Mouse (Mus musculus) G1E-ER4 (cell line): ENCODE measurements around the gene Zfp652. TPM values are rescaled to one million over a fixed set of nuclear protein-coding genes. Genes with fewer than 3 reads are reported as not detected.

ENCODE experiments used
- GATA1 ChIP-seq: IDR thresholded peaks from one replicate; pipeline ENCODE4 v1.8.0; 2012; ENCODE audit warnings: low read length, inconsistent platforms
- polyA plus RNA-seq: library from polyadenylated mRNA; stranded (reverse); fragments of >175 nt; gene quantifications from 2 replicates; pipeline ENCODE4 v1.2.3, GENCODE M21; 2012

Zfp652 gene
- polyA plus RNA-seq, 1 experiment = 140 TPM

DNA sequence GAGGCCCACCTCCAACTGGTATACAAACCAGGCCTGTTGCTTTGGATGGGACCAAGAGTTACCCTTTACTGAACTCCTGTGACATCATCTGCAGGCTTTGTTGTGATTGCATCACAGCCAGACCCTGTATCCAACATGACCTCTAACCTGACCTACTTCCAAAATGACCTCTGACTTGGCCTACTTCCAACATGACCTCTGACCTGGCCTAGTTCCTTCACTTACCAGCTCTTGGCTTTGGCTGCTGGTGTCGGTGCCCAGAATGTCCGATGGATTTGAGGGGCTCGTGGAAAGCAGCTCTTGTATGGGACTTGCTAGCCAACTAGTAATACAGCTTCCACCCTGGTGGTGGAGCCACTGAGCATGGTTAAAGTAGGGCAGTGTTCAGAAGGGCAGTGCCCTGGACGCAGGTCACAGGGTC is 66.4 kb downstream of the Zfp652 start:
- no peak for TF ChIP-seq GATA1

DNA sequence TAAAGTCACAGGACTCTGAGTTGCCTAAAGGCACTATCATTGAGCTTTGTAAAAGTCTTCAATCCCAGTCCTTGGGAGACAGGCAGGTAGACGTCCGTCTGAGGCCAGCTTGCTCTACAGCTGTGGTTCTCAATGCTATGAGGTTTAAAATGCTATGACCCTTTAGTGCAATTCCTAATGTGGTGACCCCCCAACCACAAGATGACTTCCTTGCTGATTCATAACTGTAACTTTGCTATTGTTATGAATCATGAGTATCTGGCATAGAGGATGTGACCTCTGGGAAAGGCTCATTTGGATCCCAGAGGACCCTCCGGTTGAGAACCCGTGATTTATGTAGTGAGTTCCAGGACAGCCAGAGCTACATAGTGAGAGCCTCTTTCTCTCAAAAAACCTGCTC is 66.9 kb downstream of the Zfp652 start:
- TF ChIP-seq GATA1 = no peak

DNA sequence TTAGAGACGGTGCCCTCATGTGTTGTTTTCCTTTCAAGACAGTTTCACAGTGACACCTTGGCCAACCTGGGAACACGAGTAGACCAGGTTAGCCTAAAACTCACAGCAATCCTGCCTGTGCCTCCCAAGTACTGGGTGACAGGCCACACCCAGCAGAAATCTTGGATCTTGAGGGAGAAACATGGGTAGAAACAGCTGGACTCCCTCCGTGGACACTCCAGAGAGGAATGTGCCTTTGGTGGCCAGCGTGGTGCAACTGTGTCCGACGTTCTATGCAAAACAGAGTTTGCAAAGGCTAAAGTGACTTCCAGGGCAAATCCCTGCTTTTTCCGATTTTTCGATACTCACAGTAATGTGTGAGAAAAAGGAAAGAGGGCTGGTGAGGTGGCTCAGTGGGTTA is 68.0 kb downstream of the Zfp652 start:
- TF ChIP-seq GATA1 = no peak

DNA sequence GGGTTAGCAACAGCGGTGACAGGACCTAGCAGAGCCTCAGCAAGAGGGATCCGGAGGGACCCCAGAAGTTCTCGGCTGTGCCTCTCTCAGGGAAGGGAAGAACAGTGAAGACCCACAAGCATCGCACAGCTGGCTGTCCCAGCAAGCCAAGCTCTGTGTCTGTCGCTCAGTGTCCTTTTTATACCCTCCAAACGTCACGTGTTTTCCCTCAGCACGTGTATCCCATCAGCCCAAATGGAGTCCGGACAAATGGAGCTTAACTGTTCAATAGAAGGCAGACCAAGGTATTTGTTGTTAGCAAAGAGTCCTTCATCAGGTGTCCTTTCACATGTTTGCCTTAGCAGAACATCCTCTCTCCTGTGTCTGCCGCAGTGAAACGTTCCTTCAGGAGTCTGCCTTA is 69.1 kb downstream of the Zfp652 start:
- no peak for TF ChIP-seq GATA1

DNA sequence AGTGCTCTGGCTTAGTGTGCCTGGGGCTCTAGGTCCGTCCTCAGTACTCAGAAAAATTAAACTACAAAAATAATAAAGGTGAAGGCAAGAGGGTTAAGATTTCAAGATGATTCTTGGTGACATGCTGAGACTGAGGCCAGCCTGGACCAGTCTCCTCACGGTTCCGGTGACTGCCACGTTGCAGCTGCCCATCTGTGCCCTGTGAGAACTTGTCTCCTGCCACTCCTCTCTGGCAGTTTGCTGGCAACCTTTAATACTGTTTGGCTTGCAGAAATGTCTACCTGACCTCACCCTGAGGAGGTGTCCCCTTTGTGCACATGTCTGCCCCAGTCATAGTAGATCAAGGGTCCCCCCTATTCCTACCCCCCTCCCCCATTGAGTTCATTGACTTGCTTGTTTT is 71.0 kb downstream of the Zfp652 start:
- TF ChIP-seq GATA1 = no peak

DNA sequence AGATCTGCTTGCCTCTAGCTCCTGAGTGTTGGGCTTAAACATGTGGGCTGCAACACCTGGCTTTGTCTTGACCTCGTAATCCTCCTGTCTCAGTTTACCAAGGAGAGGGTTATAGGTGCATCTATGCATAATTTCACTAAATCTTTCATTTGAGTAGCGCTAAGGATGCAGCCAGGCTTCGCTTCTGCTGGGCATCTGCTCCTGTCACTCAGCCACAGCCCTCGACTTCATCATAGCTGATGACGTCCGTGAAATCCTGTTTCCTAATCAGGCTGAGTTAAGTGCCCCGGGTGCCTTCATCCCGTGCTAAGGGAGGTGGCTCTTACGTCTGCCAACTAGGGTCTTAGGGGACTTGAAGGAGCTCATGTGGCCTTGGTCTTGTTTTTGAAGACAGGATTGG is 71.5 kb downstream of the Zfp652 start:
- TF ChIP-seq GATA1 = no peak

DNA sequence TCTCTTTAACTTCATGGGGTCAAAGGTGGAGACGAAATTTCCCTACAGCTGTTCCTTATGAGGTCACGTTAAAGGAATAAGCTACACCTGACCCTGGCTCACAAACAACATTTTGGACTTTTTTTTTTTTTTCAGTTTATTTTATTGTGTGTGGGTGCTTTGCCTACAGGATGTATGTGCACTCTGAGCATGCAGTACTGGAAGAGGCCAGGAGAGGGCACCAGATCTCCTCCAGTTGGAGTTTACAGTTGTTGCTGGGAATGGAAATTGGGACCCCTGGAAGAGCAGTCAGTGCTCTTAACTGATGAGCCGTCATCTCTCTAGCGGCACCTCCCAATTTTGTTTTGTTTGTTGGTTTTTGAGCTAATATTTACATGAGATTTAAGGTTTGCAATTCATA is 73.2 kb downstream of the Zfp652 start:
- TF ChIP-seq GATA1 = no peak

DNA sequence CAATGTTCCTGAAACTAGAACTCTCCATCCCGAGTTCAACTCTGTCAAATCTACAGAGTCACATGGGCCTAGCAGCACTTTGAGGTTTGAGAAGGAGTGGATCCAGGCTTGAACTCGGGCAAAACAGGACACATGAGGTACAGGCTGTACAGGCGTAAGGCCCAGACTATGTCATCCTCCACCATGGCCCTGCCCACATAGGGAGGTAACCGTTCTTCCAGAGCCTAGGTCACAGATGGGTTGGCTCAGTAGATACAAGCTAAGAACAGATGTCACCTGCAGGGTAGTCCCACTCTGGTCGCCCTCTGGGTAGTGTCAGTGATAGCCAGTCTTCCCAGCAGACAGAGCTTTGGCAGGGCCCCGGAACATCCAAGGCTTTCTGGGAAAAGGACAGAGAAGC is 74.0 kb downstream of the Zfp652 start:
- TF ChIP-seq GATA1 = no peak

DNA sequence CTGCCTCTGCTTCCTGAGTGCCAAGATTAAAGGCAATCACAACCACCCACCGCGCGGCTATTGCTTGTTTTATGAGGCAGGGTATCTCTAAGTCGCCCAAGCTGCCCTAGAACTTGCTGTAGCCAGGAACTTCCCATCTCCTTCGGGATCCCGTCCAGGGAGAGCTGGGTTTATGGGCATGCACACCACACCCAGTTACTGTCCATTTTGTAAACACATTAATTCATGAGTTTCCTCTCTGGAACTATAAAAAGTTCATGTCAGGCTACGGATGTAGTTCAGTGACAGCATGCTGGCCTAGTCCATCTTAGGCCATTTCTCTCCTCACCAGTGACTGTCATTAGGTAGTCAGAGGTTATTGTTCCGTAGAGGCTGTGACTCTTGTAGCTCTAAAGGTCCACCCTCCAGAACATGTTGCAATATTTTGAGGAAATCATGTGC is 77.0 kb downstream of the Zfp652 start:
- no peak for TF ChIP-seq GATA1

DNA sequence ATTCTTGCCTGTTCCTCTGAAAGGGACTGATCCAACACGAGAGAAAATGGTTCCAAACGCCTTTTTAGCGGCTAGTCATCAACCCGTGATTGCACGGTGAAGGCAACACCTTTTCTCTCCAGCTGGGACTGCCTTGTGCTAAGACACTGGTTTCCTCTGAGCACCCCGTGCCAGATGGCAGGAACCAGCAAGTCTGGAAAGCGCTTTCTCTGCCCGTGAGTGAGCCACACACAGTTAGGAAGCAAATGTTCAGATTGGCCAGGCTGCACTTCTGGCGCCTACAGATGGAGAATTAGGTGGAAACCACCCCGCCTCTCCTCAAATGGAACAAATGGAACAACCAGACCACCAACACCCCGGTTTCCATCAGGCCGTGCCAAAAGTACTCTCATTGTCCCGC is 79.3 kb downstream of the Zfp652 start:
- no peak for TF ChIP-seq GATA1

DNA sequence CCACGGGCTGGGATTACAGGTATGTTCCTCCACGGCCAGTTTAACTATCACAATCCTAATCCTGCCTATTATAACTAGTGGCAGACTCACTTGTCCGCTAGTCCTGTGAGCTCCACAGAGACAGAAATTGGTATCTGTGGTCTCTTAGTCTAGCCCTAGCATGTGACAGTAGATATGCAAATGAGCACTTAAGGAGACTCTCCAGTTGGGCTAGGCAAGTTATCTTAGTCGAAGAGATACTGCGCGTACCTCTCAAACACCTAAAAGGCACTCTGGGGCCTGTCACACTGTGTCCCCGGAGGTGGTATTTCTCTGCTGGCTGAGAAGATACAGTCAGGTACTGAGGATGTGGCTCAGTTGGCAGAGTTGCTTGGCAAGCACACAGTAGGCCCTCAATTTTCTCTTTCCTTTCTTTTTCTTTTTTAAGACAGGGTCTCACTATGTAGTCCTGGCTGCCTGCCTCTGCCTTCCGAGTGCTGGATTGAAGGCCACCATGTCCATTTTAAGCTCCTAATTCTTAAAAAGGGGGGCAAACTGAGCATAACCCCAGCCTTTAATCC is 80.6 kb downstream of the Zfp652 start:
- TF ChIP-seq GATA1 = no peak

DNA sequence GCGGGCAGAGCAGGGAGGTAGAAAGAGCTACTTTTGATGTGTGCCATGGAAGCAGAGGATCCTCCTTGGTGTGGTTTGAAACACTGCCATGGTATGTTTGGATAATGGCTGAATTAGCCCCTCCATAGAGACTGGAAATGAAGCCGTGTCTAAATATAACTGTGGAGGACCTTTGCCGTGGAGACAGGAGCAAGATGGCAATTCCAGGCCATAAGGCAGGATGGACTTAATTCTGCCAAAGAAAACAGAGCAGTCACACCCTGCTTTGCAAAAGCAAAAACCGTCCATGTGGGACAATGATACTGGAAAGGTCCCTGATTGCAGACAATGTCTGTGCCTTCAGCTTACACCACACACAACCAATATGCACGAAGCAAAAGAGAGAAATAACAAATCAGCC is 81.7 kb downstream of the Zfp652 start:
- no peak for TF ChIP-seq GATA1

DNA sequence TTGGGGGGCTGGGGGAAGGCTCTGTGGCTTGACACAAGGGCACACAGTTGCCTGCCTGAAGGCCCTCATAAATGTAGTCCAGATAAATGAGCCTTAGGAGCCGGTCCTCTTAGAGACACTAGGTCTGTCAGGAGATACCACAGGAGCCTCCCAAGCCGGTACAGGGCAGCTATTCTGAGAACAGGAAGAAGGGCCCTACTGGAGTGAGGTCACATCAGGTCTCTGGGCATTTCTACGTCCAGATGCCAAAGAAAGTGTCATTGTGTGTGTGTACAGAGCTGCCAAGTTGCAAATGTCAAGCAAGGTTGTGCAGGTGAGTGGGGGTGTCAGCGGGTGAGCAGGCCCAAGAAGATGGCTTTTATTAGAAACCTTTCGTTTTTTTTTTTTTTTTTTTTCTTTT is 83.1 kb downstream of the Zfp652 start:
- TF ChIP-seq GATA1 = no peak

DNA sequence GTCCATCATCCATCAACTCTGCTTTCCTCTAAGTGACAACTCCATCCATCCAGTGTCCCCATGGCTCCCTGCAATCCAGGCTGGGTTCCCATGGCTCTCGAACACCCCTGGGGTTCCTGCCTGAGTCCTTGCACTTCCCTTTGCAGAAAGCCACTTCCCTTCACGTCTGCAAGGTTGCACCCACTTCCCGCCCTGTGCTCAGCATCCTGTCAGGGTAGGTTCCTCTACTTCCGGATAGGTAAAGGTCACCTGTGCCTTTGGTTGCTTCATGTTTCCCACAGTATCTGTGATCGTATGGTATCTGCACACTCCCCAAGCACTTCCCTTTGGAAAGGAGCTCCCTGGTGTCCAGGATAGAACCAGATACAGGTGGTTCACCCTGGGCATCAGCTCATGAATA is 92.5 kb downstream of the Zfp652 start:
- TF ChIP-seq GATA1 = no peak

DNA sequence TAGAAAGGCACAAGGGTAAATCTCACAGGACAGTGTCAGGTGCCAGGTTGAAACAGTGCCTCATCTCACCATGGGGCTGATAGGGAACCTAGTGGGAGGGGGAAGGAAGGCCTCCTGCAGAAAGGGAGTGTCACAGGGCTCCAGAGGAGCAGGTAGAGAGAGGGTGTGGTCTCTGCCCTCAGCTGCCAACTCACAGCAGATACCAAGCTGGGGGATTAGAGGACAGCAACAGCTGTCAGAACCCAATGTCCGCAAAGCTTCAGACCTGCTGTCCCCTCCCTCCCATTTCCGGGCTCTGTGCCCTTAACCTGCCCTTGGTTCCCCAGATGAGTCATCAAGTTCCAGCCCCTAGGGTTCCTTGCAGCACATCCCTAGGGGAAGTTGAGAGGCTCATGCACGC is 93.1 kb downstream of the Zfp652 start:
- no peak for TF ChIP-seq GATA1

DNA sequence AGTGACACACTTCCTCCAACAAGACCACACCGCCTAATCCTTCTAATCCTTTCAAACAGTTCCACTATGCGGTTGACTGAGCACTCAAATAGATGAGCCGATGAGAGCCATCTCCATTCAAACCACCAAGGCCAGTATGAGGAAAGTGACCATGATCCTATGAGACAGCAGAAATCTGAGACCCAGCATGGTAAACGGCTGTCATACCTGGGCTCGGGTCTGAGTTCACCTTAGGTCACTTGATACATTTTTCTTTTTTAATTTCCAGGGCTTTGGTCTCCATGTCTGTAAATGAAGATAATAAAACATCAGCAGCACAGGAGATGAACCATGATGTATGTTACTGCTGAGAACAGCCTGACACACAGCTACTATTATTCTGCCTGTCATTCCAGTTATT is 95.4 kb downstream of the Zfp652 start:
- no peak for TF ChIP-seq GATA1

DNA sequence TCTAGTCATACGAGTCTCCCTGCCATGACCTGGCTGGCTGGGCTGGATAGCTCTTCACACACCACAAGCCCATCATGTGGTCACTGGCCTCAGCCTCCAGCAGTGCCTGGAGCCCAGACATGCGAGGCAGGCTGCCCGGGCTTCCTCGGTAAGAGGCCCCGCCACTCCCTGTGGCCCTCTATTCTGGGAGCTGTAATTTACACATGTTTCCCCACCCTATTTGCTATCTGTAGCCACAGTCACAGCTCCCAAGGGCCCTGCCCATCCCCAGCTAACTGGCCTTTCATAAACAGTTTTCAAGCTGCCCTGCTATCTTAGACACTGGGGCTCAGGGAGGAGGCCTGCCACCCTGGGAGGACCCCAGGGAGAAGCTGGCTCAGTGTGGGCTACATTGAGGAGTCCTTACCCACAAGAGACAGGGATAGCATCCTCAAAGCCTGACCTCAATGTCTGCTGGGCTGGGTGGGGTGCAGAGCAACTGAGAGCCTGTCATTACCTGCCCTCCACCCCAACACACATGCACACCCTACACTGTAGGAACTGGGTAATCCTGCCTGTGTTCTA is 96.1 kb downstream of the Zfp652 start:
- no peak for TF ChIP-seq GATA1

DNA sequence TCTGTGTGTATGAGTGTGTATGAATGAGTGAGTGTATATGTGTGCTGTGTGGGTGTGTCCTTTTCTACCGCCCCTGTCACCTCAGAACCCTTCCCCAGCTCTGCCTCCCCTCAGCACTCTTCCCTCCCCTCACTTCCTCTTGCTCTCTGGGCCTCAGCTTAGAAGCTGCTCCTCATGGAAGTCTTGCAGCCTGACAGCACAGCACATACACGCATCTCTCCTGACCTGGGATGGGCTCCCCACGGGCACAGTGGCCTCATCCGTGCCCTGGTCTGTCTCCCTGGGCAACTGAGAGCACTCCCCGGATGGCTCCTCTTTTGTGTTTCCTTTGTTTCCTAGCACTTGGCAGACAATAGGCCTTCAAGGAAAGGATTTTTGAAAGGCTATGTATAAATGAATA is 97.1 kb downstream of the Zfp652 start:
- no peak for TF ChIP-seq GATA1
